Mouse (Mus musculus): ENCODE measurements around the gene Cdon.

The Cdon gene

DNA sequence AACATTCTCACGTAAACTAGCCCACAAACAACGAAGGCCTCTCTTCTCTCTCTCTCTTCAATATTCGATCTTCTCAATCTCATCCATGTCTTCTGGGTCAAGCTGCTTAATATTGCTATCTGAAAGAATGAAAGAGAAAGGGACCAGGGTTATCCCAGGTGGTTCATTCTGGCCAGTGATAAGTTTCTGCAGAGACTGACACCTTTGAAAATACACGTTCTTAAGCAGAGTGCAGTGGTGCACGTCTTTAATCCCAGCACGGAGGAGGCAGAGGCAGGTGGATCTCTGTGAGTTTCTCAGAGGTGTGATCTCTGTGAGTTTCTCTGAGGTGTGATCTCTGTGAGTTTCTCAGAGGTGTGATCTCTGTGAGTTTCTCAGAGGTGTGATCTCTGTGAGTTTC, 121.0 kb downstream of the Cdon start:
- no peak for DNase-seq (ENCODE audit: low spot score)

DNA sequence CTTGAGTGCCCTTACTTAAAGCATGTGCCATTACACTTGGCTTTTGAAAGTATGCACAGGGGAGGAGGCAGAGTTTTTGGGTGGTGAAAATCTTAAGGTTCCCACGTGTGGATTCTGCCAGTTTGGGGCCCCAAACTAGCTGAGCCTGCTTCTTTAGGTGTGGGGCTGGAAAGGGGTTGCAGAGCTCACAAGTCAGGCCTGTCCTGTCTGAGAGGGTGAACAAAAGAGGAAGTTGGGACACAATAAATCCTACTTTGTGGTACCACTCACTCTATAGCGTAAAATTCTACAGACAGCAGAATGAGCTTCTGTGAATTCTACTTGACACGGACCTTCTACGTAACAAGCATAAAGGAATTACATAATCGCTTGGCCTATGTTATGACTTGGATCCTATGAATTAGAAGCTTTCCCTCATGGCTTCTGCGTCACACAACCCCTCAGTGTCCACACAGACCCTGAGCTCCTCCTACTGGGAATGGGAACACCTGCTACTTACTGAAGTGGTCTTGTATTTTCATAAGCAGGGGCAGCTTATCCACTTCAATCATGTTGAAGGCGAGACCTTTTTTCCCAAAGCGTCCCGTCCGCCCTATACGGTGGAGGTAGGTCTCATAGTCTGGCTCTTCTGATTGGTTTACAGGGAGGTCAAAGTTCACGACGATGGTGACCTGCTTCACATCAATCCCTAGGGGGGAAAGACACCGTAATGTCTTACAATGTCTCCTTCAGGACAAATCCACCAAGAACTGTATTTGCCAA, 122.4 kb downstream of the Cdon start:
- no peak for DNase-seq (ENCODE audit: low spot score)

- DNase-seq (ENCODE audit: low spot score) = no peak
Observed at GRCm38 (mm10) chr9:35544666-35545065, 123.7 kb downstream of the Cdon start.

DNA sequence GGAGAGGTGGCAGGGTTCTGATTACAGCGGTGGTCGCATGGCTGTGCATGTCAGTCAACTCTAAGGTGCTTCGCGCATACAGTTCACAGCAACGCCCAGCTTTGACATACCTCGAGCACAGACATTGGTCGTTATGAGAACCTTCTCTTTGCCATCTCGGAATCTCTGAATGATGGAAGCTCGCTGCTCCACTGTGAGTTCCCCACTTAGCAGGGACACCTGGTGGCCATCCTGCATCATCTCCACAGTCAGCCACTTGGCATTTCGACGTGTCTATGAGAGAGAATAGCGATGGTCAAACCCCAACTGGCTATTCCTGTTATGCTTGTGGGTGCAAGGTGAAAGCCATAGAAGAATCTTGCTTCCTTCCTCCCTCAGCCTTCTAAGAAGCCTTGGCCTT, 124.8 kb downstream of the Cdon start:
- DNase-seq (ENCODE audit: low spot score) = no peak

DNA sequence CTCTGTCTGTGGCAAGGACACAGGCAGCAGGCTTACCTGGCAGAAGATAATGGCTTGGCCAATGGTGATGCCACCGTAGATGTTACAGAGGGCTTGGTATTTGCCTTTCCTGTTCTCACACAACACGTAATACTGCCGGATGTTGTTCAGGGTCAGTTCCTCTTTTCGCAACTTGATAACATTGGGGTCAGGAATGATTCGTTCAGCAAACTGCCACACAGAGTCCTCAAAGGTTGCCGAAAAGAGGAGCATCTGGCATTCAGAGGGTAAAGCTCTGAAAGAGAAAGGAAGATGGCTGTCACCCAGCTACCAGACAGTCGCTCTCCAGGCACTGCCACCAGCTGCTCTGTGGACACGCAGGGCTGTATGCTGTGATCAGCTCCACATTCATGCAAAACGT, 125.8 kb downstream of the Cdon start:
- DNase-seq (ENCODE audit: low spot score) = no peak

DNA sequence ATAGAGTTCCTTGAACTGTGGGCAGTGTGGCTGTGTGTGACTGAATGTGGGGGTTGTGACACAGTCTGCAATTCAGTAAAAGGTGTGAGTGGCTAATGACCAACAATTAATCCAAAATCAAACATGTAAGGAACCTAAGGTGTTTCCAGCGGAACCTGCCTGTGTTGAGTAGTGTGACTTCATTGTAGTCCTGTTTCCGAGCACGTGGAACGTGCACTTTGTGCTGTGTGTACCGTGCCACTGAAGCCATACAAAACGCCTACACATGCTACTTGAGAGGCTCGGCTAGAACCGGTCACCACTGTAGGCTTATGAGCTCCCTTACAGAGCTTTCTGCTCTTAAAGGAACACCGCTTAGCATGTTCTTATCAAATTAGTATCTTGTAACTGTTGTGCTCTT, 127.5 kb downstream of the Cdon start:
- no peak for DNase-seq (ENCODE audit: low spot score)

GRCm38 (mm10) chr9:35556494-35557102, 135.7 kb downstream of the Cdon start:
- DNase-seq (ENCODE audit: low spot score) = no peak

Data from left cerebral cortex, adult 11 months (tissue).